Mouse (Mus musculus) intestine, embryonic 15.5 days (tissue): ENCODE results near the gene Tada2a. TPM values are rescaled to one million over a fixed set of nuclear protein-coding genes. Genes with fewer than 3 reads are reported as not detected.
A peak's percentile ranks its signal among the peaks of the same experiment; 100 is the strongest.

ENCODE experiments used
- ATAC-seq: fragments of 200-750 bp; cut with Nextera tagmentation; 2 replicates; pipeline ENCODE4 v1.8.0; 2017; ENCODE audit warnings: moderate TSS enrichment, moderate library complexity
- H3K27ac ChIP-seq: fragments of 300-500 bp; sonication (generic); 2 replicates; pipeline ENCODE4 v1.5.1; 2015; ENCODE audit warnings: mild to moderate bottlenecking, inconsistent platforms
- H3K27me3 ChIP-seq: fragments of 300-500 bp; sonication (generic); replicated peaks from 2 replicates; pipeline ENCODE4 v1.6.1; 2015; ENCODE audit warnings: inconsistent platforms
- H3K36me3 ChIP-seq: fragments of 300-500 bp; sonication (generic); 2 replicates; pipeline ENCODE4 v1.6.1; 2015; ENCODE audit warnings: inconsistent platforms
- H3K4me1 ChIP-seq: fragments of 300-500 bp; sonication (generic); replicated peaks from 2 replicates; pipeline ENCODE4 v1.6.1; 2015; ENCODE audit warnings: inconsistent platforms
- H3K4me2 ChIP-seq: fragments of 300-500 bp; sonication (generic); replicated peaks from 2 replicates; pipeline ENCODE4 v1.6.1; 2015; ENCODE audit warnings: mild to moderate bottlenecking, inconsistent platforms
- H3K4me3 ChIP-seq: fragments of 300-500 bp; sonication (generic); replicated peaks from 2 replicates; pipeline ENCODE4 v1.5.1; 2015; ENCODE audit warnings: inconsistent platforms
- H3K9ac ChIP-seq: fragments of 300-500 bp; sonication (generic); 2 replicates; pipeline ENCODE4 v1.6.1; 2015; ENCODE audit warnings: inconsistent platforms
- H3K9me3 ChIP-seq: fragments of 300-500 bp; sonication (generic); 2 replicates; pipeline ENCODE4 v1.6.1; 2016; ENCODE audit warnings: inconsistent platforms
- WGBS: fragments of 180-500 bp; shearing (Covaris S2); methylation state at CpG from one replicate; pipeline ENCODE4 v1.1.7; 2015; 5-methylcytosine and 5-hydroxymethylcytosine counted together
- polyA plus RNA-seq: library from polyadenylated mRNA; unstranded; fragments of >200 nt; fragmentation: Nextera tagmentation; extraction: Ambion mirVana; gene quantifications from 2 replicates; pipeline ENCODE4 v1.2.1, GENCODE M21; 2015

Tada2a gene
- polyA plus RNA-seq, 1 experiment from 2014 or later = 25.9 TPM

DNA sequence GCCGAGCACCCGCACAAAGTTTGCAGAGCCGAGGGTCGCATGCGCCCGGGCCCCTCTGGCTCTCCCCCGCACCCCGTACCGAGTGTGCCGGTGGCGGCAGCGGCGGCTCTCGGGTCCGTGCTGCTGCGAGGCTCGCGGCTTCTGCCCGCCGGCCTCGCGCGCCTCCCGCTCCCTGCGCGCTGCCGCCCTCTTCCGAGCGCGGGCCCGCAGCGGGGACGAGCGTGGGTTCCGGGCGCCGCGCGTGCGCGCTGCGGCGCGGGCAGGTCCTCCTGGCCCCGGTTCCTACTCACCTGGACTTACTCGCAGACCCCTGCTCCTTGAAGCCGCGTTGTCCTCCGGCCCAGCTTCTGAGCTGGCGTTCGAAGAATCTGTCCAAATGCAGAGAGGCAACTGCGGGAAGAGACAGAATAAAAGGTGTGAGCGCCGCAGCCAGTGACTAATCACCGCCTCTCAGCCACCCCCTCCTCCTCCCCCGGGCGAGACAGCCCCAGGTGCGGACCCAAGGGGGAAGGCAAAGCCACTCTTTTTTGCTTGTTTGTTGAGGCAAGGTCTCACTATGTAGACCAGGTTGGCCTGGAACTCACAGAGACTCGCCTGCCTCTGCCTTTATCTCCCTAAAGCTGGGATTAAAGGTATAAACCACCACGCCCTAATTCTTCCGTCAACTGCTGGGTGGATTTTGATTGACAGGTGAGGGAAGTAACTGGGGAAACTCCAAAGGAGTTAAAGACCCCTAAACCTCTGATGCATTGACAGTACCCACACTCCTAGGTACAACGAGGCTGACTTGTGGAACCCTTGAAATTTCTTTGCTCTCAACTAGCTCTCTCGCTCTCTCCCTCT, 61.0 kb downstream of the Tada2a start:
- Histone ChIP-seq H3K9ac (peak overlapping the region; percentile 61), H3K27ac (no peak overlapping the region), H3K36me3 (no peaks in the 10 kb centered on the region), H3K9me3 (no peaks in the 10 kb centered on the region), H3K4me2 (peak overlapping the region; percentile 82), H3K4me1 (peaks cover 22% of the 10 kb centered on the region), H3K27me3 (no peaks in the 10 kb centered on the region; the same call in 1 of the 2 replicates), H3K4me3 (peak overlapping the region; percentile 61)
- 3% methylated on average over 63 of the region's 63 CpGs for WGBS
- ATAC-seq = peak; percentile 80

DNA sequence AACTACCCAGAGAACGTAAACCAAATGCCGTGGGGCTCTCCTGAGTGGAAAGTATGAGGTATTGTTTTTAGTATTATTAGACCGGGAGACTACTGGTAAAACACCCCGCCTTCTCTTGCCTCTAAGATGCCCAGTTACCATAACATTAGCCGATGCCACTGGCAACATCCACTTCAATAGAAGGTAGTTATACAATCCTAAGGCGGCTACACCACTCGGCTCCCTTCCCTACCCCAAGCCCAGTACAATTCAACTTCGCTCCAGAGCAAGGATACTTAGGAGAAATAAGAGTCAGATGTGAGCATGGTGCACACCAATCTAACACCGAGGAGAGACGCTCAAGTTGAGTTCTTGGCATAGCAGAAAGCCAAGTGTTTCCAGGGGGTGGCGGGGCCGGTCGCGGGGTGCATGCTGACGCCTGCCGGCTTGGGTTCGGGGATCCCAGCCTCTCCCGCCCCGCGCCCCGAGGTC, 61.6 kb downstream of the Tada2a start:
- Histone ChIP-seq H3K9me3 (no peaks in the 10 kb centered on the region), H3K4me1 (peaks cover 20% of the 10 kb centered on the region), H3K27me3 (no peaks in the 10 kb centered on the region; the same call in 1 of the 2 replicates), H3K4me2 (peak overlapping the region; percentile 82), H3K9ac (peak overlapping the region; percentile 61), H3K4me3 (peak overlapping the region; percentile 61), H3K27ac (no peak overlapping the region), H3K36me3 (no peaks in the 10 kb centered on the region)
- peak; percentile 29 for ATAC-seq
- WGBS = 3% methylated on average over 21 of the region's 21 CpGs

DNA sequence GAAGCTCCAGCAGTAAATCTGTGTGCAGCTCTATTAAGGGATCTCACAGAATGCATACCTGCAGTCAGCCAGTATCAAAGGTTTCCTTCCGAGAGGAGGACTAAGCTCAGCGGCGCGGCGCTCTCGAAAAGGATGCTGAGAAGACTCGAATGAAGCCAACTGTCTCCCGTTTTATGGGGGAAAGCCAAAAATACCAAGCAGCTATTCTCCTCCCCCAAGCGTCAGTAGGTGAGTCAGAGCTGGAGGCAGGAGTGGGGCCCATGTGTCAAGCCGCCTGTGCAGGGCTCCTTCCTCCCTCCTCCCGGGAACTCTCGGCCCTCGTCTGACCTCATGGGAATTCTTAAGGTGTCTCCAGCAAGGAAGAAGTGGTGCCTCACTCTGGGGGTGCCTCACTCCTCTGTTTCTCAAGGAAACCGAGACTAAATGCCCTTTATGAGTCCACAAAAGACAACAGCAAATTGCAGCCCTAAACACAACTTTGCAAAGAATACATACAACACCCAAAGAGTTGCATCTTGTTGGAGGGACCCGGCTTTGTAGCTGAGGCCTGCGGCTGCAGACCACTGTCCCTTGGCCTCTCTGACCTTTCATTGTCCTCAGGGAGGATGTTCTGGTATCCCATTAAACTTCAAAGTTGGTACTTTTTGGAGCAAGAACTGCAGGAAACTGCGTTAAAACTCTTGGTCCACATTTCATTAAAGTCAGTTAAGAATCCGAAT, 62.3 kb downstream of the Tada2a start:
- 0 out of 2 replicates have a peak, but pooled peaks have one; percentile 37 for ATAC-seq
- WGBS = 6% methylated on average over 18 of the region's 18 CpGs
- H3K27me3 ChIP-seq = no peaks in the 10 kb centered on the region; the same call in 1 of the 2 replicates
- peak overlapping the region; percentile 61 for H3K4me3 ChIP-seq
- H3K9me3 ChIP-seq = no peaks in the 10 kb centered on the region
- no peaks in the 10 kb centered on the region for H3K36me3 ChIP-seq
- H3K9ac ChIP-seq = no peak overlapping the region
- H3K4me2 ChIP-seq = peak overlapping the region; percentile 82
- H3K27ac ChIP-seq = no peak overlapping the region
- H3K4me1 ChIP-seq = peaks cover 20% of the 10 kb centered on the region

DNA sequence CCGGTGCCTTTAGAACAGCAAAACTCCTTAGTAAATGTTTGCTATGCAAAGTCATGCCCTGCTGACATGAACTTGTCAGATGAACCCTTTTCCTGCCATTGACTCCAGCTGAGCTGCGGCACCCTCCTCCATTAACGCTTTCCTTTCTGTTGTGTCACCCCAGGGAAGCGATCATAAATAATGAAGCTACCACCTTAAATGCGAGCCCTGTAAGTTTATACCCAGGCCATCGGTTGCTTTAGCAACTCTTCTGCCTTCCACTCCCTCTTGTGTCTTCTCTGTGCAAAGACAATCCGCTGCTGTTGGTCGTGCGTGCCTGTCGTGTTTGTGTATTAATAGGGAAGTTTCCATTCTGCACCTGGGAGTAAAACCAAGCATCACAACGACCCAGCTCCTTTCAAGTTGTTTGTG, 63.3 kb downstream of the Tada2a start:
- H3K27ac ChIP-seq = no peak overlapping the region
- no peaks in the 10 kb centered on the region for H3K36me3 ChIP-seq
- WGBS = 5% methylated on average over 11 of the region's 11 CpGs
- H3K4me3 ChIP-seq = no peak overlapping the region
- peaks cover 20% of the 10 kb centered on the region for H3K4me1 ChIP-seq
- no peak for ATAC-seq
- peak overlapping the region; percentile 38 for H3K4me2 ChIP-seq
- H3K9me3 ChIP-seq = no peaks in the 10 kb centered on the region
- no peak overlapping the region for H3K9ac ChIP-seq
- no peaks in the 10 kb centered on the region; the same call in 1 of the 2 replicates for H3K27me3 ChIP-seq

DNA sequence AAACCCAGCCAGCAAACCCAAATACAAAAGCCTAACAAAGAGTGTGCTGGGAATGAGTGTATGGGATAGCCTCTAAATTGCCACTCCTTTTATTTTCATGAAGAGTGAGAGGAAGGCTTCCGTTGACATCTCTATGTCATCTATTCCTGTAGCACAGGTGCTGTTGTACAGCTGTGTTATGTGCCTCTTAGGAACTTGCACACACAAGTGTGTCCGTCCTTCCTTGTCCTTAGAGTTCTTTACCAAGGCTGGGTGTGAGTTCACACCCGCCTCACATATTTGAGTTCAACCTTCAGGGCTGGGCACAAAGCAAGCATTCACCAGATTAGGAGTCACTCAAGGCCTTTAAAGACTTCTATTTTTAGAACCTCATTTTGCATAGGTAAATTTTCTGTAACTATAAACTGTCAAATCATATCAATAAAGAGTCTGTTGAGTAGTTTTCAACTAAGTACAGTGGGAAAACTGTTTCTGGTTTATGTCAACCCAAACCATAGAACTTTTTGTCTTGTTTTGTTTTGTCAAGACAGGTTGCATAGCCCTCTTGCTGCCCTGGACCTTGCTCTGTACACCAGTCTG, 65.7 kb downstream of the Tada2a start:
- H3K36me3 ChIP-seq = no peaks in the 10 kb centered on the region
- no peak for ATAC-seq
- H3K27ac ChIP-seq = no peak overlapping the region
- H3K9ac ChIP-seq = no peak overlapping the region
- H3K4me2 ChIP-seq = no peak overlapping the region
- 81% methylated on average over 3 of the region's 3 CpGs for WGBS
- peaks cover 16% of the 10 kb centered on the region for H3K4me1 ChIP-seq
- H3K27me3 ChIP-seq = no peaks in the 10 kb centered on the region; the same call in 1 of the 2 replicates
- no peaks in the 10 kb centered on the region for H3K9me3 ChIP-seq
- no peak overlapping the region for H3K4me3 ChIP-seq

DNA sequence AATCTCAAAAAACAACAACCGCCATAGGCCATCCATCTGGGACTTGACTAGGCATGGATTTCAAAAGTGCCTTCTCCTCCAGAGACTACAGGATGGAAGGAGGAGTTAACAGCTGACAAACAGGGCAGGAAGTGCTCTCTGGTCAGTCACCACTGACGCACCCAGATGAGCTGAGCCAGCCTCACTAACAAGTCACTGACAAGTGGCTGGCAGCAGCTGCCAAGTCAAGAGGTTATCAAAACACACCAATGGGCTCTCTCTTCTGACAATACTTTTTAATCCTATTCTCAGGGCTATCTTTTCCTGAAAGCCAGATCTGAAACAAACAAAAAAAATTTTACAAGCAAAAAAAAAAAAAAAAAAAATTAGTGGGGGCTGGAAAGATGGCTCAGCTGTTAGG, 66.6 kb downstream of the Tada2a start:
- H3K36me3 ChIP-seq = no peaks in the 10 kb centered on the region
- peaks cover 13% of the 10 kb centered on the region for H3K4me1 ChIP-seq
- no peak for ATAC-seq
- H3K27ac ChIP-seq = no peak overlapping the region
- no peaks in the 10 kb centered on the region for H3K9me3 ChIP-seq
- no peak overlapping the region for H3K4me2 ChIP-seq
- H3K27me3 ChIP-seq = no peaks in the 10 kb centered on the region
- no peak overlapping the region for H3K9ac ChIP-seq
- WGBS = 52% methylated on average over 2 of the region's 2 CpGs
- H3K4me3 ChIP-seq = no peak overlapping the region

DNA sequence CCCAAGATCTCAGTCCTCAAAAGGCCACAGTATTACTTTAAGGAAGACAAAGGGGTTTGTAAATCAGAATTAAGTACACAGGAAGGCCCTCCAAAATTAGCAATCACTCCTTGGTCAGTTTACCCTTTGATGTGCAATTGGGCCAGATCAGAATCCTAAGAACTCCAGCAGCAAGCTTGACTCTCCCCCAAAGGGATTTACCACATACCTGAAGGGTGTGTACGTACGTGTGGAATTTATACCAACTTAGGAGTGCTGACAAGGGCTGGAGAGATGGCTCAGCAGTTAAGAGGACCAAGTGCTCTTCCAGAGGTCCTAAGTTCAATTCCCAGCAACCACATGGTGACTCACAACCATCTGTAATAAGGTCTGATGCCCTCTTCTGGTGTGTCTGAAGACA, 67.5 kb downstream of the Tada2a start:
- H3K4me2 ChIP-seq = no peak overlapping the region
- WGBS = 74% methylated on average over 2 of the region's 2 CpGs
- H3K36me3 ChIP-seq = no peaks in the 10 kb centered on the region
- no peak overlapping the region for H3K4me3 ChIP-seq
- no peak for ATAC-seq
- H3K27me3 ChIP-seq = no peaks in the 10 kb centered on the region
- no peak overlapping the region for H3K9ac ChIP-seq
- H3K4me1 ChIP-seq = peaks cover 11% of the 10 kb centered on the region
- H3K27ac ChIP-seq = no peak overlapping the region
- H3K9me3 ChIP-seq = no peaks in the 10 kb centered on the region

DNA sequence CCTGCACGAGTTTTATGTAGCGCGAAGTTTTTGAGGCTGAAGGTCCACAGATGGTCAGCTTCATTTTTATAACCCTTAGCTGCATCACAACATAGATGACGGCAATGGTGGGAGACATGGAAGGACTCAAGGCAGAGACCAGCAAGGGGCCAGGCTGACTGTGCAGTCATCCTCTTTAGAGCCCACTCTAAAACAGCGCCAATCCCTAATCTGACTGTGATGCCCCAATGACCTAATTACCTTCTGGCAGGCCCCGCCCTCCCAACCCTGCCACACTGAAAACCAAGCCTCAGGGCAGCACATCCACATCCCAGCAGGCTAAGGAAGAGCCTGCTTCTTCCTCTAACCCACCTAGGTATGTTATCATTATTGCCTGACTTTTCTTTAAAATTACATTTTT, 68.8 kb downstream of the Tada2a start:
- 63% methylated on average over 6 of the region's 6 CpGs for WGBS
- H3K9me3 ChIP-seq = no peaks in the 10 kb centered on the region
- H3K4me3 ChIP-seq = no peak overlapping the region
- no peak overlapping the region for H3K4me2 ChIP-seq
- H3K27ac ChIP-seq = no peak overlapping the region
- 0 out of 2 replicates have a peak, but pooled peaks cover 1% of the 10 kb centered on the region for H3K4me1 ChIP-seq
- H3K27me3 ChIP-seq = no peaks in the 10 kb centered on the region
- H3K36me3 ChIP-seq = no peaks in the 10 kb centered on the region
- H3K9ac ChIP-seq = no peak overlapping the region
- 0 out of 2 replicates have a peak, but pooled peaks have one; percentile 6 for ATAC-seq

DNA sequence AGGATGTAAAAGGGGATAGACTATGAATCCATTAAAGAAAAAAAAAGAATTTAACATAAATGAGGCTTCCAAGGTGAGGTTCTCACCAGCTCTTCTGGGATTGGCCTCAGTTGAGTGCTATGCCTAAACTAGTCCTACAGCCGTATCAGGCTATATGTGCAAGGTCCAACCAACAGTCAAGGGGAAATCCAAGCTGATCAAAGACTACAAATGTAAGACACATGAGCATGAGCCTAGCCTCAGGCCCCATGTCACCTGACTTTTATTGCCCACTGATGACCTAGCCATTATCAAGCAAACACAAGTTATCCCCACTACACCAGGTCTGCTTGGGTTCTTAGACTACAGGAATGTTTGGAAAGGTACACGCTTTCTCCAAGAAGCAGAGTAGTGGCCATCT, 69.6 kb downstream of the Tada2a start:
- WGBS = 60% methylated on average over 2 of the region's 2 CpGs
- ATAC-seq = peak; percentile 92
- H3K27me3 ChIP-seq = no peaks in the 10 kb centered on the region
- H3K4me2 ChIP-seq = no peak overlapping the region
- H3K27ac ChIP-seq = no peak overlapping the region
- H3K36me3 ChIP-seq = no peaks in the 10 kb centered on the region
- no peak overlapping the region for H3K9ac ChIP-seq
- no peaks in the 10 kb centered on the region for H3K9me3 ChIP-seq
- no peak overlapping the region for H3K4me3 ChIP-seq
- H3K4me1 ChIP-seq = no peaks in the 10 kb centered on the region

DNA sequence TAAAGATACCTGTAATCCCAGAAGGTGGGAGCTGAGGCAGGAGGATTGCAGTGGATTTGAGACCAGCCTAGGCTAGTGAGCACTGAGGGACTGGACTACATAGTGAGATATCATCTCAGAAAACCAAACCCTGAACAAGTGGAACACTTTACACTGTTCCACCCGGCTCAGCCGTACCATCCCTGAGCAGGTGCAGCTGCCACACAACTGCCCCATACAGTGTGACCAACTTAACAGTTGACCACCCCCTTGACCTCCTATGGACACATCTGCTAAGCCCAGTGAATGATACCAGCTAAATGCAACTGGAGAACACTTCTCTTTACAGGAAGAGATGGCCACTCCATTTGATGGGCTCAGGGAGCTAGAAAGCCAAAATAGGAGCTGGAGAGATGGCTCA, 72.0 kb downstream of the Tada2a start:
- H3K27ac ChIP-seq = no peak overlapping the region
- ATAC-seq = no peak
- WGBS = 95% methylated on average over 2 of the region's 2 CpGs
- H3K9me3 ChIP-seq = no peaks in the 10 kb centered on the region
- no peaks in the 10 kb centered on the region for H3K4me1 ChIP-seq
- no peak overlapping the region for H3K9ac ChIP-seq
- no peak overlapping the region for H3K4me2 ChIP-seq
- H3K36me3 ChIP-seq = no peaks in the 10 kb centered on the region
- H3K27me3 ChIP-seq = no peaks in the 10 kb centered on the region
- no peak overlapping the region for H3K4me3 ChIP-seq

DNA sequence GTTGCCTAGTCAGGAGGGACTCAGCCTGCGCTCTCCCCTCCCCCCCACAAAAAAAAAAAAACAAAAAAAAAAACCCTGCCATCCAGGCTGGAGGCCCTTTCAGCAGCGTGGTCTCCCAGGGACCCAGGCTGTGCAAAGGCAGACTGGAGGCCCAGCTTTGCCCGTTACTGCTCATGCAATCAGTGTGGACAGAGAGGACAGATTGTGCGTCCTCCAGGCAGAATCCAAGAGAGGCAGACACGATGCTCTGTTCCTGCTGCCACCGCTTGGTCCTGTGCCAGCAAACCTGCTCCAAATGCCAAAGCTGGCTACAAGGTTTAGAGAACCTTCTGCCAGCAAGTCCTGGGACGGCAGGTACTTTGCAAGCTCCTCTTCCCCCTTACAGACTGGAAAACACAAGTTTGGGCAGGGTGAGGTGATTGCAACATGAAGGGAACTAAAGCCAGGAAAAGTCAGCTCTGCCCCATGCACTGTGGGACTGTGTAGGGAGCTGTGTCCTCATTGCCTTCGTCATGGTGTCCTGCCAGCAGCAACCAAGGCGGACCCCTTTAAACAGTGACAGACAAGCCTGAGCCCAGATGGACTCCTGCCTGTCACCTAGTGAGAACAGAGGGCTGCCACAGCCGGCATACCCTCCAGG, 75.8 kb downstream of the Tada2a start:
- no peak overlapping the region for H3K4me3 ChIP-seq
- H3K27ac ChIP-seq = no peak overlapping the region
- H3K36me3 ChIP-seq = no peaks in the 10 kb centered on the region
- H3K27me3 ChIP-seq = no peaks in the 10 kb centered on the region
- no peak for ATAC-seq
- H3K4me2 ChIP-seq = no peak overlapping the region
- H3K9me3 ChIP-seq = no peaks in the 10 kb centered on the region
- H3K9ac ChIP-seq = no peak overlapping the region
- no peaks in the 10 kb centered on the region for H3K4me1 ChIP-seq
- WGBS = 77% methylated on average over 10 of the region's 10 CpGs

DNA sequence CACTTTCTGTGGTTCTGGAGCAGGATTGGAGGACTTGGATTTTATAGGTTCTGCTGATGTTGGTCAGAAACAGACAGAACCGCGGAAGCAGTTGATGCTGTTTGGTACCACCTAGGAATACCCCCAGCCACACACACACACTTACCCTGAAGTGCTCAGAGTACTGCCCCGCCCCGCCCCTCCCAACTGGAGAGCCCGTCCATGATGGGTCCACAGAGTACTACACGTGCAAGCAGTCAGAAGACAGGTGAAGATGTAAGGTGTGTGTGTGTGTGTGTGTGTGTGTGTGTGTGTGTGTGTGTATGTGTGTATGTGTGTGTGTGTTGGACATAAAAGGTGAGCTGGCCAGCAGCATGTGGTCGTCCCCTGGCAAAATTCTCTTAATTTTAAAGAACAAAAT, 76.3 kb downstream of the Tada2a start:
- H3K9ac ChIP-seq = no peak overlapping the region
- ATAC-seq = peak; percentile 52; the same call in 1 of the 2 replicates
- no peaks in the 10 kb centered on the region for H3K9me3 ChIP-seq
- no peak overlapping the region for H3K4me2 ChIP-seq
- no peak overlapping the region for H3K4me3 ChIP-seq
- 82% methylated on average over 7 of the region's 7 CpGs for WGBS
- no peaks in the 10 kb centered on the region for H3K27me3 ChIP-seq
- H3K36me3 ChIP-seq = no peaks in the 10 kb centered on the region
- H3K4me1 ChIP-seq = no peaks in the 10 kb centered on the region
- H3K27ac ChIP-seq = no peak overlapping the region
